Mouse (Mus musculus): Measurements from ENCODE around the gene Scn8a. TPM values are rescaled to one million over a fixed set of nuclear protein-coding genes. Genes with fewer than 3 reads are reported as not detected.

Scn8a gene
- polyA plus RNA-seq, 1 experiment = not detected

GRCm38 (mm10) chr15:101046527-101047193 is 177.0 kb downstream of the Scn8a start:
- Histone ChIP-seq H3K79me3 (ENCODE audit: low read depth) (no peaks in the 10 kb centered on the region), H3K27me3 (ENCODE audit: control insufficient read depth, insufficient read depth, insufficient read length) (peaks cover 85% of the 10 kb centered on the region), H3K79me2 (ENCODE audit: control insufficient read depth, insufficient read depth) (no peaks in the 10 kb centered on the region), H3K36me3 (ENCODE audit: control insufficient read depth, insufficient read depth) (no peaks in the 10 kb centered on the region), H3K4me3 (ENCODE audit: insufficient read depth, poor library complexity, severe bottlenecking) (no peak overlapping the region), H3ac (ENCODE audit: control insufficient read depth, insufficient read length, low read depth) (no peak overlapping the region)
- no peak for TF ChIP-seq MYOG (IDR thresholded peaks at IDR 0.05; ENCODE audit: control insufficient read depth, extremely low read depth, insufficient read length)

- no peaks in the 10 kb centered on the region for H3K79me3 ChIP-seq (ENCODE audit: low read depth)
- H3K79me2 ChIP-seq (ENCODE audit: control insufficient read depth, insufficient read depth) = no peaks in the 10 kb centered on the region
- no peak within 1 kb of the TSS for H3ac ChIP-seq (ENCODE audit: control insufficient read depth, insufficient read length, low read depth)
- no peaks in the 10 kb centered on the region for H3K36me3 ChIP-seq (ENCODE audit: control insufficient read depth, insufficient read depth)
- TF ChIP-seq FOSL1 (IDR thresholded peaks at IDR 0.05; ENCODE audit: insufficient read depth, low read length, poor library complexity, severe bottlenecking) (no peak), CEBPB (IDR thresholded peaks at IDR 0.05; ENCODE audit: low read depth) (no peak), MAX (IDR thresholded peaks at IDR 0.05) (no peak), CTCF (IDR thresholded peaks at IDR 0.05; ENCODE audit: control insufficient read depth, insufficient read depth, insufficient read length) (no peak), MYOG (IDR thresholded peaks at IDR 0.05; ENCODE audit: control insufficient read depth, extremely low read depth, insufficient read length) (no peak), MYOD1 (IDR thresholded peaks at IDR 0.05; ENCODE audit: control insufficient read depth, insufficient read length, low read depth) (no peak)
- H3K4me3 ChIP-seq (ENCODE audit: insufficient read depth, poor library complexity, severe bottlenecking) = no peak within 1 kb of the TSS
- H3K27me3 ChIP-seq (ENCODE audit: control insufficient read depth, insufficient read depth, insufficient read length) = peaks cover 80% of the 10 kb centered on the region
These were observed 177.5 kb downstream of the Scn8a start, which contains the start of gene Gm47841 for GRCm38 (mm10) chr15:101047194-101047555. Gm47841 (minus strand) TSS chr15:101047397.

- Histone ChIP-seq H3K79me3 (ENCODE audit: low read depth) (no peaks in the 10 kb centered on the region), H3K4me3 (ENCODE audit: insufficient read depth, poor library complexity, severe bottlenecking) (no peak overlapping the region), H3K27me3 (ENCODE audit: control insufficient read depth, insufficient read depth, insufficient read length) (peaks cover 70% of the 10 kb centered on the region), H3K79me2 (ENCODE audit: control insufficient read depth, insufficient read depth) (no peaks in the 10 kb centered on the region), H3K36me3 (ENCODE audit: control insufficient read depth, insufficient read depth) (no peaks in the 10 kb centered on the region), H3ac (ENCODE audit: control insufficient read depth, insufficient read length, low read depth) (no peak overlapping the region)
- TF ChIP-seq FOSL1 (IDR thresholded peaks at IDR 0.05; ENCODE audit: insufficient read depth, low read length, poor library complexity, severe bottlenecking) (no peak), USF1 (IDR thresholded peaks at IDR 0.05; ENCODE audit: low read depth) (no peak), CTCF (IDR thresholded peaks at IDR 0.05; ENCODE audit: control insufficient read depth, insufficient read depth, insufficient read length) (no peak), MAX (IDR thresholded peaks at IDR 0.05) (no peak), MYOD1 (IDR thresholded peaks at IDR 0.05; ENCODE audit: control insufficient read depth, insufficient read length, low read depth) (no peak), CEBPB (IDR thresholded peaks at IDR 0.05; ENCODE audit: low read depth) (no peak), MYOG (IDR thresholded peaks at IDR 0.05; ENCODE audit: control insufficient read depth, extremely low read depth, insufficient read length) (no peak)
These were observed 178.8 kb downstream of the Scn8a start for GRCm38 (mm10) chr15:101048338-101048896.

DNA sequence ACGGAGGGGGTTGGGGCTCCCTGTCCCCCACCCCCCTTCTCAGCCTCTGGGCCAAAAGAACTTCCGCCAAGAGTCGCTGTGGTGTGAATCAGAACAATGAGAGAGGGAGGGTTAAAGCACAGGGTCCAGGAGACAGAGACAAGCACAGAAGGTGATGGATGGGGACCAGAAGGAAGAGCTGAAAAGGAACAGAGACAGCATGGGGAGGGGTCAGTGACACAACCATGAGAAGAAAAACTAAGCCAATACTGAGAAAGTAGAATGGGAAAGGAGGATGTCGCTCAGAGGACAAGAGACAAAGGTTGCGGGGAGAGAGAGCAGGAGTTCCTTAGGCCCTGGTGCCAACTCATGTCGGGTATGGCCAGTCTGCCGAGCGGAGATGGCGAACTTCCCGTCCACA is 182.2 kb downstream of the Scn8a start:
- no peaks in the 10 kb centered on the region for H3K36me3 ChIP-seq (ENCODE audit: control insufficient read depth, insufficient read depth)
- H3ac ChIP-seq (ENCODE audit: control insufficient read depth, insufficient read length, low read depth) = no peak overlapping the region
- H3K4me3 ChIP-seq (ENCODE audit: insufficient read depth, poor library complexity, severe bottlenecking) = no peak overlapping the region
- no peaks in the 10 kb centered on the region for H3K79me3 ChIP-seq (ENCODE audit: low read depth)
- TF ChIP-seq FOSL1 (IDR thresholded peaks at IDR 0.05; ENCODE audit: insufficient read depth, low read length, poor library complexity, severe bottlenecking) (no peak), MYOG (IDR thresholded peaks at IDR 0.05; ENCODE audit: control insufficient read depth, extremely low read depth, insufficient read length) (no peak), MAX (IDR thresholded peaks at IDR 0.05) (no peak)
- peaks cover 39% of the 10 kb centered on the region for H3K27me3 ChIP-seq (ENCODE audit: control insufficient read depth, insufficient read depth, insufficient read length)
- H3K79me2 ChIP-seq (ENCODE audit: control insufficient read depth, insufficient read depth) = no peaks in the 10 kb centered on the region

DNA sequence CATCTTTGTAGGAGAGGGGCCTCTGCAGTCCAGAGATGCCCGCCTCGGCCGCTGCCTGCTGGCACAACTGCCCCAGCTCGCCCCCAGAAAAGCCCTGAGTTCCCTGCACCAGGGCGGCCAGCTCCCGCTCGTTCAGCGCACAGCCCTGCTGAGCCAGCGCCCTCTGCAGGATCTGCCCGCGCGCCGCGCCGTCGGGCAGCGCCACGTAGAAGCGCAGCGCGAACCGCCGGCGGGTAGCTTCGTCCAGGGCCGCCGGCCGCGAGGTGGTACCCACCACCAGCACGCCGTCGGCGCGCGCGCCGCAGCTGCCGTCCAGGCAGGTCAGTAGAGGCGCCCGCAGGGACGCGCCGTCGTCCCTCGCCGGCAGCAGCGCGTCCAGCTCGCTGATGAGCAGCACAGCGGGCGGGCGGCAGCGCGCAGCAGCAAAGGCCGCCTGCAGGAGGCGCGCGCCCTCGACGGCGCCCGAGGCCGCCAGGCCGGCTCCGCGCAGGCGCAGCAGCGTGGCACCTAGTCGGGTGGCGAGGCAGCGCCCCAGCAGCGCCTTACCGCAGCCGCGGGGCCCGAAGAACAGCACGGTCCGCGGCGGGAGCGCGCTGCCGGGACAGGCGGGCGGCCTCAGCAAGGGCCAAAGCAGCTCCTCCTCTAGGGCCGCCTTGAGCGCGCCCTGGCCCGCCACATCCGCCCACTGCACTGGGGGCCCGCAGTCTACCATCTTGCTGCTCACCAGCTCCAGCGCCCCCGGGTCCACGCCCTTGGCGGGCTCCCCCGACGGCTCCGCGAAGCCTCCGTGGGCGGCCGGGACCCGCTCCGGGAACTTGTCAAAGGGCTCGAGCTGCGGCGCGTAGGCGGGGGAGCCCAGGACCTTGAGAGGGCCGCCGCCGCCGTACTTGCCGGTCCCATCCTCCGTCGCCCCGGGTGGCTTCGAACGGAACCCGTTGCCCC is 183.2 kb downstream of the Scn8a start:
- Histone ChIP-seq H3K79me2 (ENCODE audit: control insufficient read depth, insufficient read depth) (no peaks in the 10 kb centered on the region), H3K36me3 (ENCODE audit: control insufficient read depth, insufficient read depth) (no peaks in the 10 kb centered on the region), H3ac (ENCODE audit: control insufficient read depth, insufficient read length, low read depth) (no peak overlapping the region), H3K79me3 (ENCODE audit: low read depth) (no peaks in the 10 kb centered on the region), H3K27me3 (ENCODE audit: control insufficient read depth, insufficient read depth, insufficient read length) (peaks cover 39% of the 10 kb centered on the region), H3K4me3 (ENCODE audit: insufficient read depth, poor library complexity, severe bottlenecking) (no peak overlapping the region)
- TF ChIP-seq MAX (IDR thresholded peaks at IDR 0.05) = no peak
- no peak for TF ChIP-seq CTCF (IDR thresholded peaks at IDR 0.05; ENCODE audit: control insufficient read depth, insufficient read depth, insufficient read length)
- no peak for TF ChIP-seq USF1 (IDR thresholded peaks at IDR 0.05; ENCODE audit: low read depth)
- TF ChIP-seq MYOG (IDR thresholded peaks at IDR 0.05; ENCODE audit: control insufficient read depth, extremely low read depth, insufficient read length) = no peak
- no peak for TF ChIP-seq CEBPB (IDR thresholded peaks at IDR 0.05; ENCODE audit: low read depth)
- TF ChIP-seq MYOD1 (IDR thresholded peaks at IDR 0.05; ENCODE audit: control insufficient read depth, insufficient read length, low read depth) = no peak
- no peak for TF ChIP-seq FOSL1 (IDR thresholded peaks at IDR 0.05; ENCODE audit: insufficient read depth, low read length, poor library complexity, severe bottlenecking)
